Mouse (Mus musculus) embryonic facial prominence, embryonic 14.5 days (tissue): ENCODE results near the gene Pak6. TPM values are rescaled to one million over a fixed set of nuclear protein-coding genes. Genes with fewer than 3 reads are reported as not detected.

Experiments
- ATAC-seq: fragments of 200-750 bp; cut with Nextera tagmentation; 2 replicates; pipeline ENCODE4 v1.8.0; 2017; ENCODE audit warnings: low read depth, moderate number of reproducible peaks, moderate TSS enrichment
- DNase-seq: peaks from one replicate; pipeline ENCODE4 v3.0.0-alpha.2; 2015; ENCODE audit warnings: low spot score
- H3K27ac ChIP-seq: fragments of 300-500 bp; sonication (generic); replicated peaks from 2 replicates; pipeline ENCODE4 v1.5.1; 2014; ENCODE audit warnings: low read depth, mild to moderate bottlenecking, low read length, moderate library complexity
- H3K27me3 ChIP-seq: fragments of 300-500 bp; sonication (generic); replicated peaks from 2 replicates; pipeline ENCODE4 v1.6.1; 2014; ENCODE audit warnings: low read length; ENCODE audit not compliant: control insufficient read depth, insufficient read depth
- H3K36me3 ChIP-seq: fragments of 300-500 bp; sonication (generic); 2 replicates; pipeline ENCODE4 v1.6.1; 2014; ENCODE audit warnings: low read length, mixed read lengths; ENCODE audit not compliant: control insufficient read depth, insufficient read depth
- H3K4me1 ChIP-seq: fragments of 300-500 bp; sonication (generic); 2 replicates; pipeline ENCODE4 v1.6.1; 2014; ENCODE audit warnings: antibody characterized with exemption, low read length; ENCODE audit not compliant: control insufficient read depth, insufficient read depth
- H3K4me2 ChIP-seq: fragments of 300-500 bp; sonication (generic); 2 replicates; pipeline ENCODE4 v1.6.1; 2014; ENCODE audit warnings: low read depth, mild to moderate bottlenecking, low read length, moderate library complexity, mixed read lengths
- H3K4me3 ChIP-seq: fragments of 300-500 bp; sonication (generic); 2 replicates; pipeline ENCODE4 v1.5.1; 2014; ENCODE audit warnings: low read depth, mild to moderate bottlenecking, low read length
- H3K9ac ChIP-seq: fragments of 300-500 bp; sonication (generic); 2 replicates; pipeline ENCODE4 v1.6.1; 2014; ENCODE audit warnings: low read depth, mild to moderate bottlenecking, low read length, moderate library complexity, mixed read lengths
- H3K9me3 ChIP-seq: fragments of 300-500 bp; sonication (generic); 2 replicates; pipeline ENCODE4 v1.6.1; 2016; ENCODE audit warnings: low read length; ENCODE audit not compliant: control insufficient read depth
- WGBS: fragments of 180-500 bp; shearing (Covaris S2); extraction: QIAGEN DNeasy Blood & Tissue Kit; methylation state at CpG from one replicate; pipeline ENCODE4 v1.1.7; 2014; 5-methylcytosine and 5-hydroxymethylcytosine counted together
- polyA plus RNA-seq: library from polyadenylated mRNA; unstranded; fragments of >200 nt; fragmentation: Nextera tagmentation; extraction: Ambion mirVana; gene quantifications from 2 replicates; pipeline ENCODE4 v1.2.1, GENCODE M21; 2014

Pak6 gene
- polyA plus RNA-seq, 1 experiment from 2014 or later, result 2.0 TPM

DNA sequence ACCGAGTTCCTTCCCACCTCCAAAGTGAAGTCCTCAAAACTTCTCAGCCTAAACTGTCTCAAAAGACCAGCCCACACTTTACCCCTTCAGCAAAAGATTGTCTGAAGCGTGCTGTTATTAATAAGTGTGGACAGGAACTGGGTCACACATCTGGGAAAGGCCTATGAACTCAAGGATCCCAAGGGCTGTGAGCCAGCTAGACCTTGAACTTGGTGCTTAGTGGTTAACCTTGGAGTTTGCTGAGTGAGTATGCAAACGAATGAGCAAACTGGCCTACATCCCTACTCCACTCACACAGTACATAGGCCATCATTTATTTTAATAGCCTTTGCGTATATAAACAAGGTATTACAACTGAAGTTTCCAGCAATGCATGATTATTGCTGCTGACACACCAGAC lies 62.4 kb downstream of the Pak6 start:
- no peaks in the 10 kb centered on the region for H3K27me3 ChIP-seq
- H3K9ac ChIP-seq, result no peak overlapping the region
- no peaks in the 10 kb centered on the region for H3K36me3 ChIP-seq
- WGBS, result 76% methylated on average over 4 of the region's 4 CpGs
- ATAC-seq (no peak), DNase-seq (no peak)
- H3K9me3 ChIP-seq, result no peaks in the 10 kb centered on the region
- H3K4me3 ChIP-seq, result no peak overlapping the region
- peaks cover 11% of the 10 kb centered on the region for H3K4me1 ChIP-seq
- H3K4me2 ChIP-seq, result no peak overlapping the region
- H3K27ac ChIP-seq, result no peak overlapping the region

DNA sequence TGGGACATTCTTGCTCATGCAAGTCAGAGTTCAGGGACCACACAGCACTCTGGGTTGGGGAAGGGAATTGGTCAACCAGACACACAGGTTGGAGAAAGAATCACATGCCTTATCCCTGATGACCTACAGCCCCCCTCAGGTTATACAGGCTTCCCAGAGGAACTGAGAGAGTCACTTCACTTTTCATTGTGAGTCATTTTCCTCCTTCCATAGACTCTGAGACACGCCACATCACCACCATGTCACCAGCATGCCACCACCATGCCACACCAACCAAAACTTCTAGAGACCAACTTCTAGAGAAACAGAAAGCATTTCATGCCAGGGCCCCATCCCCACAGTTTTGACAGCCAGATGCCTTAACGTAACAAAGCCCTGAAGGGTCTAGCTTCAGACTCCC lies 63.8 kb downstream of the Pak6 start:
- DNase-seq (no peak), ATAC-seq (no peak)
- no peak overlapping the region for H3K9ac ChIP-seq
- H3K9me3 ChIP-seq, result no peaks in the 10 kb centered on the region
- no peak overlapping the region for H3K27ac ChIP-seq
- no peaks in the 10 kb centered on the region for H3K36me3 ChIP-seq
- no peak overlapping the region for H3K4me2 ChIP-seq
- H3K4me1 ChIP-seq, result peaks cover 11% of the 10 kb centered on the region
- H3K27me3 ChIP-seq, result no peaks in the 10 kb centered on the region
- 80% methylated on average over 2 of the region's 2 CpGs for WGBS
- H3K4me3 ChIP-seq, result no peak overlapping the region

- no peaks in the 10 kb centered on the region for H3K36me3 ChIP-seq
- H3K9ac ChIP-seq, result no peak overlapping the region
- 28% methylated on average over 9 of the region's 9 CpGs for WGBS
- DNase-seq, result no peak
- no peaks in the 10 kb centered on the region for H3K9me3 ChIP-seq
- no peak overlapping the region for H3K4me3 ChIP-seq
- 0 out of 2 replicates have a peak, but pooled peaks cover 4% of the 10 kb centered on the region for H3K27me3 ChIP-seq
- H3K4me2 ChIP-seq, result no peak overlapping the region
- peaks cover 11% of the 10 kb centered on the region for H3K4me1 ChIP-seq
- no peak overlapping the region for H3K27ac ChIP-seq
- ATAC-seq, result no peak
These were observed 64.8 kb downstream of the Pak6 start for GRCm38 (mm10) chr2:118727911-118728310.

GRCm38 (mm10) chr2:118728337-118728736 lies 65.2 kb downstream of the Pak6 start, which contains the start of gene Plcb2:
TSS of gene Plcb2 (minus strand) at chr2:118728438.
- no peak within 1 kb of the TSS for H3K4me3 ChIP-seq
- H3K9ac ChIP-seq, result no peak within 1 kb of the TSS
- H3K4me1 ChIP-seq, result peaks cover 11% of the 10 kb centered on the region
- 0 out of 2 replicates have a peak, but pooled peaks cover 5% of the 10 kb centered on the region for H3K27me3 ChIP-seq
- no peak within 1 kb of the TSS; the same call in 1 of the 2 replicates for H3K4me2 ChIP-seq
- H3K36me3 ChIP-seq, result no peaks in the 10 kb centered on the region
- no peak for ATAC-seq
- no peak for DNase-seq
- no peak within 1 kb of the TSS for H3K27ac ChIP-seq
- no peaks in the 10 kb centered on the region for H3K9me3 ChIP-seq
- WGBS, result 7% methylated on average over 6 of the region's 7 CpGs

DNA sequence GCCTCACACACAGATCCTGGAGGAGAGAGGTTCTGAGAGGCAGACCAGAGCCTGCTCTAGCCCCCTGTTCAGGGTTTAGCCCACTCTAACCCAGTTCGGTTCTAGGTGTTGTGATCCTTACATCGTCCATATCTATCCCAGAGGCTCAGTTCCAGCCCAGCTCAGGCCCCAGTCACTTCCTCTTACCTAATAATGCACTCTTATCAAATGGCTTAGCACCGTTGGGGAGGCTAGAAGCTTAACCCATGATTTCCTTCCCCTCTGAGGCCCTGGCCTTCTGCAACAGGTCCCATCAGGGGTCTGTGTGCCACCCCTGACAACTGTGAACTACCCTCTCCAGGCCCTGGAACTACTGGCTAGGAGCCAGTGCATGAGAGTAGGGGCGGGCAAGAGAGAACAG lies 66.1 kb downstream of the Pak6 start:
- H3K27ac ChIP-seq, result no peak overlapping the region
- H3K27me3 ChIP-seq, result 0 out of 2 replicates have a peak, but pooled peaks cover 9% of the 10 kb centered on the region
- no peaks in the 10 kb centered on the region for H3K9me3 ChIP-seq
- H3K9ac ChIP-seq, result no peak overlapping the region
- WGBS, result 38% methylated on average over 4 of the region's 4 CpGs
- H3K4me3 ChIP-seq, result no peak overlapping the region
- H3K36me3 ChIP-seq, result no peaks in the 10 kb centered on the region
- H3K4me2 ChIP-seq, result no peak overlapping the region
- DNase-seq, result no peak
- 0 out of 2 replicates have a peak, but pooled peaks have one; percentile 15 for ATAC-seq
- H3K4me1 ChIP-seq, result peaks cover 11% of the 10 kb centered on the region

GRCm38 (mm10) chr2:118729816-118730621 lies 66.9 kb downstream of the Pak6 start:
- Histone ChIP-seq H3K9me3 (no peaks in the 10 kb centered on the region), H3K36me3 (no peaks in the 10 kb centered on the region), H3K4me1 (peaks cover 11% of the 10 kb centered on the region), H3K4me3 (no peak overlapping the region), H3K4me2 (no peak overlapping the region), H3K27ac (no peak overlapping the region), H3K27me3 (0 out of 2 replicates have a peak, but pooled peaks cover 9% of the 10 kb centered on the region), H3K9ac (no peak overlapping the region)
- 23% methylated on average over 8 of the region's 8 CpGs for WGBS
- ATAC-seq (peak; percentile 53), DNase-seq (peak; percentile 64)

DNA sequence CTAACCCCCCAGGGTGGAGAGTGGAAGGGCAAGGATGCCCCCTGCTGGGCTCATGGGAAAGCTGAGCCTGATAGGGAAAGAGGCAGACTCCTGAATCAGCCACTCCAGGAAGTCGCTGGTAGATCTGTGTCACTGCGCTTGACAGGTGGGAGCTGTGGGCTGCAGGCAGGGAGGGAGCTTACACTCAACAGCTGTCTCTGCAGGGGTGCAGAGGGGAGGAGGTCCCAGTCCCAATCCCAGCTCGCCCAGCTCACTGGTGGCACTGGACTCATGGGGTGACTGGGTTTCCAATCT lies 67.5 kb downstream of the Pak6 start:
- Histone ChIP-seq H3K36me3 (no peaks in the 10 kb centered on the region), H3K9ac (no peak overlapping the region), H3K27ac (no peak overlapping the region), H3K4me3 (no peak overlapping the region), H3K4me2 (no peak overlapping the region), H3K9me3 (no peaks in the 10 kb centered on the region), H3K27me3 (0 out of 2 replicates have a peak, but pooled peaks cover 9% of the 10 kb centered on the region), H3K4me1 (peaks cover 11% of the 10 kb centered on the region)
- ATAC-seq (peak; percentile 62), DNase-seq (peak; percentile 79)
- 3% methylated on average over 3 of the region's 3 CpGs for WGBS

DNA sequence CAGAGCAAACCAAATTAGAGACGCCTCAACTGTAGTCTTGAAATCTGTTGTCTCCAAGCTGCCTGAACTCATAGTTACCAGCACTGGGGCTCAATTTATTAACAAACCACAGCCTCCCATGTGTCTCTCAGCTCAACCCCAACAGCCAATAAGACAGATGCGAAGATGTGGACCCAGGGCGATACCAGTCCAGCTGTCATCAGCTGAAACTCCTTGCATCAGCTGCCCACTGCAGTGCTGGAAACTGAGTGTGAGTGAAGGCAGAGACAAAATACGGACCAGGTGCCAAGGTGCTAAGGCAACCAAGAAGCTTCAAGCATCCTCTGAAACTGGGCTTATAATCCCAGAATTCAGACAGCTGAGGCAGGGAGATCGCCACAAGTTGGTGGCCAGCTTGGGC lies 68.9 kb downstream of the Pak6 start:
- peaks cover 11% of the 10 kb centered on the region for H3K4me1 ChIP-seq
- no peak overlapping the region for H3K4me3 ChIP-seq
- H3K9ac ChIP-seq, result no peak overlapping the region
- DNase-seq (no peak), ATAC-seq (no peak)
- H3K4me2 ChIP-seq, result no peak overlapping the region
- H3K9me3 ChIP-seq, result no peaks in the 10 kb centered on the region
- WGBS, result 76% methylated on average over 5 of the region's 5 CpGs
- no peak overlapping the region for H3K27ac ChIP-seq
- no peaks in the 10 kb centered on the region for H3K36me3 ChIP-seq
- H3K27me3 ChIP-seq, result 0 out of 2 replicates have a peak, but pooled peaks cover 9% of the 10 kb centered on the region

DNA sequence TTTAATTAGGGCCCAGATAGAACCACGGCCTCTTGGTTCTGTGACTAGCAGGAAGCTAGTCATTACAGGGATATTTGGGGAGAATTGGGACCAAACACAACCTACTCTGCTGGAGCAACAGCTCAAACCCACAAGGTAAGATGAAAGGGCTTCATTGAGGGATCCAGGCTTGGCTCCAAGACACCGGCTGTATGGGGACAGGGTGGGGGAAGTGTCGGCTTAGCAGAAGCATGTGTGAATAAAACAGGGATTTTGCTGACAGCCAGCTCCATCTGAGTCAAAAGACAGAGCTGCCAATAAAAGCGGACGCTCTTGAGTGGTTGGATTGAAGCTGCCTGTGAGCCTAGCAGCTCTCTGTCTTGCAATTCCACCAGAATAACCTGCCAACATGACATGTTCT lies 70.2 kb downstream of the Pak6 start:
- Histone ChIP-seq H3K36me3 (no peaks in the 10 kb centered on the region), H3K27ac (no peak overlapping the region), H3K9me3 (no peaks in the 10 kb centered on the region), H3K4me1 (peaks cover 6% of the 10 kb centered on the region), H3K4me2 (no peak overlapping the region), H3K9ac (no peak overlapping the region), H3K4me3 (no peak overlapping the region), H3K27me3 (0 out of 2 replicates have a peak, but pooled peaks cover 9% of the 10 kb centered on the region)
- no peak for ATAC-seq
- 48% methylated on average over 5 of the region's 5 CpGs for WGBS
- DNase-seq, result no peak
